In genomic region chr2:163449276-163449675, GRCm38 (mm10) we compare ENCODE assay signal across 21 mouse cellular contexts. TPM values are rescaled to one million over a fixed set of nuclear protein-coding genes. Genes with fewer than 3 reads are reported as not detected.
"Had no signal": no experiment of that assay in that cellular context is flagged by ENCODE, and none has a peak within 500 bp of the region (broad histone marks: within the 10 kb centered on the region; RNA-seq: fewer than 3 reads in every experiment).

No protein-coding gene starts in this region.

- H3K9me3 ChIP-seq: neural tube, embryonic 15.5 days; stomach, embryonic 15.5 days had no signal

- H3K36me3 ChIP-seq: stomach, embryonic 15.5 days had no signal

- DNase-seq: retina, postnatal 1 day; right cerebral cortex, adult 18-20 months; right cerebral cortex, postnatal 14 days; right cerebral cortex, postnatal 25 days; right cerebral cortex, postnatal 4 days; spleen, adult 18-20 months; thymus, adult 18-20 months; thymus, adult 2 months; thymus, postnatal 14 days; thymus, postnatal 25 days; thymus, postnatal 36 days; thymus, postnatal 4 days had no signal

- H3K4me2 ChIP-seq: neural tube, embryonic 15.5 days; stomach, embryonic 15.5 days had no signal

- H3K27me3 ChIP-seq: neural tube, embryonic 15.5 days; stomach, embryonic 15.5 days had no signal

- H3K4me1 ChIP-seq: neural tube, embryonic 15.5 days; stomach, embryonic 15.5 days had no signal

- H3K27ac ChIP-seq: neural tube, embryonic 15.5 days; stomach, embryonic 15.5 days; stomach, postnatal 0 days had no signal

- H3K9ac ChIP-seq: neural tube, embryonic 15.5 days; stomach, embryonic 15.5 days had no signal

- H3K4me3 ChIP-seq: neural tube, embryonic 15.5 days; stomach, embryonic 15.5 days had no signal

RNA-seq across cellular contexts. Expression of gene Gdap1l1, which starts 11.0 kb away (rescaled TPM):
- total RNA-seq: neutrophil, adult 5-6 weeks had no signal

RNA-seq across cellular contexts. Expression of gene R3hdml, which starts 42.8 kb away (rescaled TPM):
- total RNA-seq: neutrophil, adult 5-6 weeks had no signal
- polyA plus RNA-seq: spleen, adult 2 months; stomach, embryonic 14.5 days; stomach, embryonic 16.5 days; testis, adult 2 months; urinary bladder, adult 2 months had no signal

RNA-seq across cellular contexts. Expression of gene Jph2, which starts 51.5 kb away (rescaled TPM):
- total RNA-seq: neutrophil, adult 5-6 weeks had no signal
